Mouse (Mus musculus): Measurements from ENCODE around the gene Spata46. TPM values are rescaled to one million over a fixed set of nuclear protein-coding genes. Genes with fewer than 3 reads are reported as not detected.
A peak's percentile ranks its signal among the peaks of the same experiment; 100 is the strongest.

Gene Spata46
- total and polyA plus RNA-seq, 3 experiments, result 0.13 TPM; not detected in 2

DNA sequence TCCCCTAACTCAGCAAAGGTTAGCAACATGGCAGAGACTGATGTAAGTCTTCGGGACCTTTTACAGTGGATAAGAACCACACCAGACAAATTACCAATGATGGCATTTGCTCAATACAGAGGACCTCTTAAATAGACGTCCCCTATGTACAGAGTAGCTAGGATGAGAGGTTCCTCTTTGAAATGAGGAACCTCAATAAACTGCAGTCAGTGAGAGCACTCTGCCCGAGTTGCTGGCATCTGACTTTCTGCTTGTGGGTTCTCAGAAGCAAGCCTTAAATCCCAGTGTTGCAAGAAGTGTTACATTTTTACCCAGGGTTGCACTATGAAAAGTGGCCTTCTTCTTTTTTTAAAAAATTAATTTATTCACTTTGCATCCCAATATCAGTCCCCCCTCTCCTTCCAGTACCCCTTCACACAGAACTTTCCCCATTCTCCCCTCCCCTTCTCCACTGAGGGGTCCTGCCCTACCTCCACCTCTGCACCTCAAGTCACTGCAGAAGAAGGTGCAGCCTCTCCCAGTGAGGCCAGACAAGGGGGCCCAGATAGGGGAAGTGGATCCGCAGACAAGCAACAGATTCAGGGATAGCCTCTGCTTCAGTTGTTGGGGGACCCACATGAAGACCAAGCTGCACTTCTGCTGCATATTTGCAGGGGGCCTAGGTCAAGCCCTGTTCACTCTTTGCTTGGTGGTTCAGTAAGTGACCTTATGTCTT, 26.0 kb upstream of the Spata46 start:
- Histone ChIP-seq H3K36me3 (ENCODE audit: control insufficient read depth in 1 of 2, insufficient read depth in 2 of 2, low read length in 2 of 2) (no peaks in the 10 kb centered on the region), H3K9me3 (replicated peaks; ENCODE audit: insufficient read depth, low read length) (no peaks in the 10 kb centered on the region), H3K27me3 (ENCODE audit: control insufficient read depth in 1 of 2, insufficient read depth in 2 of 2, low read length in 2 of 2) (no peaks in the 10 kb centered on the region), H3K4me1 (ENCODE audit: control insufficient read depth in 1 of 2, insufficient read depth in 2 of 2, low read length in 2 of 2) (no peaks in the 10 kb centered on the region), H3K4me3 (ENCODE audit: control insufficient read depth in 1 of 2, insufficient read depth in 1 of 2, low read depth in 2 of 2, low read length in 2 of 2) (no peak overlapping the region), H3K9ac (ENCODE audit: control insufficient read depth, low read depth, low read length, poor library complexity, severe bottlenecking) (no peak overlapping the region), H3K27ac (ENCODE audit: control insufficient read depth, low read depth, low read length) (no peak overlapping the region), H3K79me2 (ENCODE audit: control insufficient read depth, insufficient read depth, low read length, poor library complexity) (no peaks in the 10 kb centered on the region)
- TF ChIP-seq CHD1 (IDR thresholded peaks at IDR 0.05; ENCODE audit: low read depth, low read length), result no peak
- no peak for TF ChIP-seq SIN3A (IDR thresholded peaks at IDR 0.05; ENCODE audit: low read length)
- DNase-seq (ENCODE audit: low read depth, low spot score), result peak; percentile 54

DNA sequence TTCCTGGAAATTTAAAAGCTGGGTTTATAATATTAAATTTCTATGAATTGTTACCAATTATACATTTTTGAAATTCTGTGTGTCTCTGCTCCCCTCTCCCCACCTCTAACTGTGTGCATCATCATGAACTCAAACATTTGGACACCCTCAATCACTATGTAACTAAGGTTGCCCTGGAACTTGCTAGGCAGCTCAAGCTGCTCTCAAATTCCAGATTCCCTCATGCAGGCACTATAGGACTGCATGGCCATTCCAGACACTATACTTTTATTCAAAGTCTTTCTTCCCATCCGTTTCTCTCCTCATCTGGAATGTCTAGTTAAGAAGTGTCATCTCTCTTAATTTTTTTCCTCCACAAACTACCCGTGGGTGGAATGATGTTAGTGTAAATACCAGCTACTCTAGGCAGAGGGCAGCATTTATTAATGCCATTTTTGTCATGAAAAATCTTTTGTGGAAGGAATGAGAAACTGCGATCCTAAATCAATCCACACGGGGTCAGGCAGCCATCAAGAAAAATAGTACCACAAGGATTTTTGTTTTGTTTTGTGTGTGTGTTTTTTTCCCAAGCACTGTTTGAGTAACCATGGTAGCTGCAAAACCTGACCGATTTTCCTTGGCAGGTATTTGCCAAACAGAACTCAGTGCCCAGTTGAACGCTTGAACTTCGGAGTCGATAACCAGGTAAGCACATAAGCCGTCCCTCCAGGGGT, 16.2 kb upstream of the Spata46 start:
- no peaks in the 10 kb centered on the region for H3K36me3 ChIP-seq (ENCODE audit: control insufficient read depth in 1 of 2, insufficient read depth in 2 of 2, low read length in 2 of 2)
- no peaks in the 10 kb centered on the region for H3K9me3 ChIP-seq (replicated peaks; ENCODE audit: insufficient read depth, low read length)
- no peaks in the 10 kb centered on the region; a peak in 1 of 4 replicates for H3K27me3 ChIP-seq (ENCODE audit: control insufficient read depth in 1 of 2, insufficient read depth in 2 of 2, low read length in 2 of 2)
- DNase-seq (ENCODE audit: low read depth, low spot score), result peak; percentile 41
- no peak overlapping the region for H3K27ac ChIP-seq (ENCODE audit: control insufficient read depth, low read depth, low read length)
- no peaks in the 10 kb centered on the region for H3K4me1 ChIP-seq (ENCODE audit: control insufficient read depth in 1 of 2, insufficient read depth in 2 of 2, low read length in 2 of 2)
- H3K4me3 ChIP-seq (ENCODE audit: control insufficient read depth in 1 of 2, insufficient read depth in 1 of 2, low read depth in 2 of 2, low read length in 2 of 2), result no peak overlapping the region
- no peak overlapping the region for H3K9ac ChIP-seq (ENCODE audit: control insufficient read depth, low read depth, low read length, poor library complexity, severe bottlenecking)
- no peaks in the 10 kb centered on the region for H3K79me2 ChIP-seq (ENCODE audit: control insufficient read depth, insufficient read depth, low read length, poor library complexity)
- TF ChIP-seq SMC3 (IDR thresholded peaks at IDR 0.05; ENCODE audit: low read depth, low read length) (peak; percentile 80), TBP (IDR thresholded peaks at IDR 0.05; ENCODE audit: low read depth, low read length) (no peak), GATA1 (IDR thresholded peaks at IDR 0.05; ENCODE audit: low read depth, low read length) (no peak), JUND (IDR thresholded peaks at IDR 0.05; ENCODE audit: low read depth, low read length) (no peak), EP300 (IDR thresholded peaks at IDR 0.05; ENCODE audit: low read depth in 1 of 2, low read length in 2 of 2) (no peak), MYB (IDR thresholded peaks at IDR 0.05; ENCODE audit: low read depth, low read length) (no peak), ZC3H11A (IDR thresholded peaks at IDR 0.05; ENCODE audit: low read depth, low read length) (peak; percentile 73), ETS1 (IDR thresholded peaks at IDR 0.05; ENCODE audit: low read depth, low read length) (no peak), POLR2AphosphoS2 (IDR thresholded peaks at IDR 0.05; ENCODE audit: low read length) (no peak), MEF2A (IDR thresholded peaks at IDR 0.05; ENCODE audit: extremely low read depth, insufficient replicate concordance, low read depth, low read length, poor library complexity, severe bottlenecking) (no peak), POLR2A (IDR thresholded peaks at IDR 0.05; ENCODE audit: control insufficient read depth in 1 of 2, insufficient read depth in 1 of 2, low read depth in 1 of 2, low read length in 2 of 2, poor library complexity in 1 of 2) (no peak), ELF1 (IDR thresholded peaks at IDR 0.05; ENCODE audit: low read depth, low read length) (no peak), RAD21 (IDR thresholded peaks at IDR 0.05; ENCODE audit: low read depth, low read length) (peak; percentile 78), NELFE (IDR thresholded peaks at IDR 0.05; ENCODE audit: low read depth, low read length) (no peak), GABPA (IDR thresholded peaks at IDR 0.05; ENCODE audit: low read depth, low read length) (no peak), MAFK (IDR thresholded peaks at IDR 0.05; ENCODE audit: borderline replicate concordance, low read depth, low read length) (no peak), MAX (IDR thresholded peaks at IDR 0.05; ENCODE audit: low read length) (no peak), ZNF384 (IDR thresholded peaks at IDR 0.05; ENCODE audit: low read depth, low read length) (no peak), MYC (IDR thresholded peaks at IDR 0.05; ENCODE audit: low read depth, low read length) (no peak), CTCF (IDR thresholded peaks at IDR 0.05 in 2 of 3, conservative IDR thresholded peaks at IDR 0.05 in 1 of 3; ENCODE audit: control insufficient read depth in 1 of 3, insufficient read depth in 1 of 3, low read depth in 2 of 3, low read length in 3 of 3, poor library complexity in 1 of 3, severe bottlenecking in 1 of 3) (peak in 2 of 3 experiments; percentile 15 to 84; a peak in 3 of 6 replicates), NRF1 (IDR thresholded peaks at IDR 0.05; ENCODE audit: insufficient read depth, low read depth, low read length, poor library complexity, severe bottlenecking) (no peak), POLR2AphosphoS5 (IDR thresholded peaks at IDR 0.05; ENCODE audit: borderline replicate concordance, low read depth, low read length) (no peak), MXI1 (IDR thresholded peaks at IDR 0.05; ENCODE audit: low read depth, low read length) (no peak), ZKSCAN1 (IDR thresholded peaks at IDR 0.05; ENCODE audit: low read depth, low read length) (no peak), KAT2A (conservative IDR thresholded peaks at IDR 0.05; ENCODE audit: low read depth, low read length) (no peak), USF1 (IDR thresholded peaks at IDR 0.05; ENCODE audit: low read depth, low read length) (no peak), RCOR1 (IDR thresholded peaks at IDR 0.05; ENCODE audit: low read depth, low read length) (no peak), UBTF (IDR thresholded peaks at IDR 0.05; ENCODE audit: borderline replicate concordance, insufficient read depth, low read depth, low read length) (no peak), CHD2 (IDR thresholded peaks at IDR 0.05; ENCODE audit: low read length) (no peak)

Data from MEL (cell line).